Mouse (Mus musculus) heart, adult 2 months (tissue): ENCODE results near the gene Zfp62.

ENCODE experiments used
- CTCF ChIP-seq: fragments of 200-600 bp; IDR thresholded peaks from 2 replicates; pipeline ENCODE4 v1.8.1; 2022; ENCODE audit warnings: antibody characterized with exemption, mild to moderate bottlenecking, moderate library complexity
- EP300 ChIP-seq: fragments of 200-500 bp; IDR thresholded peaks from 2 replicates; pipeline ENCODE4 v1.6.1; 2011; ENCODE audit warnings: low read depth, low read length, control low read depth; ENCODE audit not compliant: insufficient read depth
- POLR2A ChIP-seq: fragments of 200-500 bp; IDR thresholded peaks from 2 replicates; pipeline ENCODE4 v1.6.1; 2011; ENCODE audit warnings: mild to moderate bottlenecking, low read depth, low read length, control low read depth; ENCODE audit not compliant: insufficient read depth

DNA sequence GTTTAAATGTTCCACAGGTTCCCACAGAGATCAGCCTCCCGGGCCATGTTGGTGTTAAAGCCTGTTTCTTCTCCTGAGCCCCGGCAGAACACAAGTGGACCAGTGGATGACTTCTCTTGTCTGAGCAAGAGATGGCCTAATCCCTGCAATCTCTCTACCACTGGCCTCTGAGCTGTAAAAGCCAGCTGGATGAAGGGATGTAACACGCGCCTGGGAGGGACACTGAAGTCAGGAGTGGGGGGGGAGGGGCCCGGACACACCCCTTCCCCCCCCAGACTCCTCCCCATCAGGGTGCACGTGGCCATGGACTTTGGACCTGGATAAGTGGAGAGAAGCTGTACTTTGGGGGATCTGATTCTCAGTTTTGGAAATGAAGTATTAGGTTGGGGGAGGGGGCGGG, 42.1 kb downstream of the Zfp62 start:
- no peak for TF ChIP-seq POLR2A
- TF ChIP-seq EP300 = no peak
- TF ChIP-seq CTCF = no peak
